Mouse (Mus musculus): ENCODE measurements around the gene Hsp90ab1.
A peak's percentile ranks its signal among the peaks of the same experiment; 100 is the strongest.

The Hsp90ab1 gene

GRCm38 (mm10) chr17:45557998-45558862 lies 14.8 kb downstream of the Hsp90ab1 start:
- DNase-seq (ENCODE audit: low read depth): no peak

- DNase-seq (ENCODE audit: low read depth): peak; percentile 27
Measured at GRCm38 (mm10) chr17:45557246-45557824, 15.7 kb downstream of the Hsp90ab1 start.

GRCm38 (mm10) chr17:45556514-45557245 lies 16.4 kb downstream of the Hsp90ab1 start:
- no peak for DNase-seq (ENCODE audit: low read depth)

- no peak for DNase-seq (ENCODE audit: low read depth)
Measured at GRCm38 (mm10) chr17:45556107-45556489, 17.0 kb downstream of the Hsp90ab1 start.

GRCm38 (mm10) chr17:45555452-45556106 lies 17.5 kb downstream of the Hsp90ab1 start, which contains the start of gene Nfkbie:
Gene Nfkbie (plus strand): TSS chr17:45555703.
- DNase-seq (ENCODE audit: low read depth): peak; percentile 97

- DNase-seq (ENCODE audit: low read depth): no peak
Measured at GRCm38 (mm10) chr17:45554420-45554819, 18.7 kb downstream of the Hsp90ab1 start.

- DNase-seq (ENCODE audit: low read depth): no peak
Measured at GRCm38 (mm10) chr17:45553065-45553464, 20.0 kb downstream of the Hsp90ab1 start.

GRCm38 (mm10) chr17:45551816-45552451 lies 21.1 kb downstream of the Hsp90ab1 start:
- peak; percentile 86 for DNase-seq (ENCODE audit: low read depth)

GRCm38 (mm10) chr17:45551249-45551796 lies 21.7 kb downstream of the Hsp90ab1 start:
- no peak for DNase-seq (ENCODE audit: low read depth)

GRCm38 (mm10) chr17:45550253-45550652 lies 22.8 kb downstream of the Hsp90ab1 start:
- DNase-seq (ENCODE audit: low read depth): no peak

- DNase-seq (ENCODE audit: low read depth): no peak
Measured at GRCm38 (mm10) chr17:45549617-45550181, 23.4 kb downstream of the Hsp90ab1 start, which contains the start of gene Tmem151b. Gene Tmem151b (minus strand): TSS chr17:45549677.

- no peak for DNase-seq (ENCODE audit: low read depth)
Measured at GRCm38 (mm10) chr17:45548541-45549512, 24.2 kb downstream of the Hsp90ab1 start.

- DNase-seq (ENCODE audit: low read depth): no peak
Measured at GRCm38 (mm10) chr17:45547461-45548190, 25.4 kb downstream of the Hsp90ab1 start.

- DNase-seq (ENCODE audit: low read depth): no peak
Measured at GRCm38 (mm10) chr17:45546941-45547340, 26.1 kb downstream of the Hsp90ab1 start.

- no peak for DNase-seq (ENCODE audit: low read depth)
Measured at GRCm38 (mm10) chr17:45545278-45545961, 27.7 kb downstream of the Hsp90ab1 start.

GRCm38 (mm10) chr17:45544873-45545277 lies 28.2 kb downstream of the Hsp90ab1 start:
- no peak for DNase-seq (ENCODE audit: low read depth)

GRCm38 (mm10) chr17:45544001-45544872 lies 28.8 kb downstream of the Hsp90ab1 start:
- DNase-seq (ENCODE audit: low read depth): peak; percentile 30
